Mouse (Mus musculus) thymus, postnatal 0 days (tissue): ENCODE results near the gene Scarf1. TPM values are rescaled to one million over a fixed set of nuclear protein-coding genes. Genes with fewer than 3 reads are reported as not detected.

ENCODE experiments used
- DNase-seq: peaks from one replicate; pipeline ENCODE4 v3.0.0-alpha.2; 2015; ENCODE audit warnings: low spot score
- polyA plus RNA-seq: library from polyadenylated mRNA; unstranded; fragments of >200 nt; fragmentation: Nextera tagmentation; extraction: Ambion mirVana; gene quantifications from 2 replicates; pipeline ENCODE4 v1.2.1, GENCODE M21; 2015

Scarf1 gene
- polyA plus RNA-seq, 1 experiment from 2014 or later, result 2.7 TPM

GRCm38 (mm10) chr11:75562840-75563239, 49.5 kb downstream of the Scarf1 start:
- DNase-seq, result no peak

- no peak for DNase-seq
Measured at GRCm38 (mm10) chr11:75563851-75564548, 50.7 kb downstream of the Scarf1 start.

GRCm38 (mm10) chr11:75565849-75566248, 52.5 kb downstream of the Scarf1 start:
- DNase-seq, result no peak

- no peak for DNase-seq
Measured at GRCm38 (mm10) chr11:75566276-75567196, 53.2 kb downstream of the Scarf1 start.

- DNase-seq, result no peak
Measured at GRCm38 (mm10) chr11:75567346-75568114, 54.2 kb downstream of the Scarf1 start.

GRCm38 (mm10) chr11:75568115-75568511, 54.8 kb downstream of the Scarf1 start:
- DNase-seq, result no peak

GRCm38 (mm10) chr11:75568962-75569361, 55.6 kb downstream of the Scarf1 start:
- no peak for DNase-seq

GRCm38 (mm10) chr11:75570375-75571125, 57.2 kb downstream of the Scarf1 start:
- DNase-seq, result no peak

GRCm38 (mm10) chr11:75571126-75571990, 58.0 kb downstream of the Scarf1 start:
- DNase-seq, result peak; percentile 27

GRCm38 (mm10) chr11:75572301-75572791, 59.0 kb downstream of the Scarf1 start:
- peak; percentile 59 for DNase-seq

GRCm38 (mm10) chr11:75572854-75573650, 59.7 kb downstream of the Scarf1 start:
- DNase-seq, result peak; percentile 92

GRCm38 (mm10) chr11:75574378-75575123, 61.2 kb downstream of the Scarf1 start:
- no peak for DNase-seq

- peak; percentile 41 for DNase-seq
Measured at GRCm38 (mm10) chr11:75575560-75576123, 62.3 kb downstream of the Scarf1 start.
